Mouse (Mus musculus) embryonic facial prominence, embryonic 12.5 days (tissue): Measurements from ENCODE around the gene Mrps16. TPM values are rescaled to one million over a fixed set of nuclear protein-coding genes. Genes with fewer than 3 reads are reported as not detected.

Experiments used
- ATAC-seq: fragments of 200-750 bp; cut with Nextera tagmentation; 2 replicates; pipeline ENCODE4 v1.8.0; 2017; ENCODE audit not compliant: insufficient number of reproducible peaks, insufficient read depth, low FRiP score, low TSS enrichment
- H3K27ac ChIP-seq: fragments of 300-500 bp; sonication (generic); 2 replicates; pipeline ENCODE4 v1.5.1; 2016; ENCODE audit warnings: mild to moderate bottlenecking
- H3K27me3 ChIP-seq: fragments of 300-500 bp; sonication (generic); 2 replicates; pipeline ENCODE4 v1.6.1; 2016; ENCODE audit warnings: mild to moderate bottlenecking, moderate library complexity
- H3K36me3 ChIP-seq: fragments of 300-500 bp; sonication (generic); 2 replicates; pipeline ENCODE4 v1.6.1; 2016; ENCODE audit warnings: mild to moderate bottlenecking
- H3K4me1 ChIP-seq: fragments of 300-500 bp; sonication (generic); 2 replicates; pipeline ENCODE4 v1.6.1; 2016
- H3K4me2 ChIP-seq: fragments of 300-500 bp; sonication (generic); replicated peaks from 2 replicates; pipeline ENCODE4 v1.6.1; 2016; ENCODE audit warnings: mild to moderate bottlenecking, moderate library complexity
- H3K4me3 ChIP-seq: fragments of 300-500 bp; sonication (generic); 2 replicates; pipeline ENCODE4 v1.5.1; 2016; ENCODE audit warnings: mild to moderate bottlenecking
- H3K9ac ChIP-seq: fragments of 300-500 bp; sonication (generic); 2 replicates; pipeline ENCODE4 v1.6.1; 2016; ENCODE audit warnings: mild to moderate bottlenecking, moderate library complexity
- H3K9me3 ChIP-seq: fragments of 300-500 bp; sonication (generic); 2 replicates; pipeline ENCODE4 v1.6.1; 2016; ENCODE audit warnings: mild to moderate bottlenecking, moderate library complexity
- WGBS: fragments of 180-500 bp; shearing (Covaris S2); methylation state at CpG from one replicate; pipeline ENCODE4 v1.1.7; 2016; 5-methylcytosine and 5-hydroxymethylcytosine counted together
- polyA plus RNA-seq: library from polyadenylated mRNA; unstranded; fragments of >200 nt; fragmentation: Nextera tagmentation; extraction: Ambion mirVana; gene quantifications from 2 replicates; pipeline ENCODE4 v1.2.1, GENCODE M21; 2016

Gene Mrps16
- polyA plus RNA-seq, 1 experiment from 2014 or later, result 87.4 TPM

DNA sequence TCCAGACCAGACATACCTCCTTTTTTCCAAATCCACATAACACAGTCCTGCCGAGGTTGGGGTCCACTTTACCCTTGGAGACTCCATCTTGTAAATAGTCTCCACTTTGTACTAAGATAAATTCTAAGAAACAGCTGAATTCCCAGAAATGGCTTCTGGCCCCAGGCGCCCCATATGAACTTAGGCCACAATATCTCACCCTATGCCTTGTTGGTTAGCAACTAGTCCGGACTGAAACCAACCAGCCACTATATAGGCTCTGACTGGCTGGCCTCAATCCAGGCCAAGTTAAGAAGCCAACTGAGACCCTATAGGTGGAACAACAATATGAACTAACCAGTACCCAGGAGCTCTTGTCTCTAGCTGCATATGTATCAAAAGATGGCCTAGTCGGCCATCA is 1.1 kb downstream of the Mrps16 start:
- Histone ChIP-seq H3K4me3 (no peak overlapping the region; the same call in 1 of the 2 replicates), H3K27ac (no peak overlapping the region), H3K9ac (no peak overlapping the region), H3K4me2 (peak overlapping the region; percentile 57; the same call in 1 of the 2 replicates), H3K9me3 (no peaks in the 10 kb centered on the region), H3K4me1 (peaks cover 10% of the 10 kb centered on the region), H3K36me3 (peaks cover 14% of the 10 kb centered on the region), H3K27me3 (no peaks in the 10 kb centered on the region)
- no peak for ATAC-seq
- WGBS, result 81% methylated on average over 4 of the region's 4 CpGs

DNA sequence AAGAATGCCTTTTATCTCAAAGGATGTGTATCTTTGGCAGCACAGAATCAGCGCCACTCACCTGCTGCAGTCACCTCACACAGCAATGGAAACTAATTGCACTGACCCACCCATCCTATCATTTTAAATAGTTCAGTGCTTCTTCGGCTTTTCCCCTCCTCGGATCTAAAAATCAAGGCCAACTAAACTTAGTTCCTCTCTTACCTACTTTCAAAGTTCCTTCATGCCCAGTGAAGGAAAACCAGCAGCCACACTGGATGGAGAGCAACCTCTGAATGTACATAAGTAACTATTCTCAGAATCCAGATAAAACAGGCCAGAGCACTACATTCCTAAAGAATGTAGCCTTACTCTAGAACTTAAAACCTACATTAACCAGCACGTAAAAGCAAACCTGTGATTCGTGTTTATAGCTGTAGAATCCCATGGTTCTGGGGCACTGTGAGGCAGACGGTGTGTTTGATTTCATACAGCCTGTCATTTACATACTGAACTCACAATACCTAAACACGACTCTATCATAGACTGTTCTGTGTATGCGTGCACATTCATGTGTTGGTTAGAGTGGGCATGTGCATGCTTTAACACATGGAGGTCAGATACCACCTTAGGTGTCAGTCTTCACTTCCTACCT is 3.9 kb downstream of the Mrps16 start:
- 84% methylated on average over 8 of the region's 8 CpGs for WGBS
- peak overlapping the region; percentile 69 for H3K4me2 ChIP-seq
- no peak for ATAC-seq
- no peaks in the 10 kb centered on the region for H3K27me3 ChIP-seq
- peaks cover 27% of the 10 kb centered on the region for H3K36me3 ChIP-seq
- H3K27ac ChIP-seq, result 0 out of 2 replicates have a peak overlapping the region, but pooled peaks have one; percentile 86
- H3K9ac ChIP-seq, result peak overlapping the region; percentile 56
- H3K9me3 ChIP-seq, result no peaks in the 10 kb centered on the region
- peaks cover 30% of the 10 kb centered on the region for H3K4me1 ChIP-seq
- H3K4me3 ChIP-seq, result peak overlapping the region; percentile 86

DNA sequence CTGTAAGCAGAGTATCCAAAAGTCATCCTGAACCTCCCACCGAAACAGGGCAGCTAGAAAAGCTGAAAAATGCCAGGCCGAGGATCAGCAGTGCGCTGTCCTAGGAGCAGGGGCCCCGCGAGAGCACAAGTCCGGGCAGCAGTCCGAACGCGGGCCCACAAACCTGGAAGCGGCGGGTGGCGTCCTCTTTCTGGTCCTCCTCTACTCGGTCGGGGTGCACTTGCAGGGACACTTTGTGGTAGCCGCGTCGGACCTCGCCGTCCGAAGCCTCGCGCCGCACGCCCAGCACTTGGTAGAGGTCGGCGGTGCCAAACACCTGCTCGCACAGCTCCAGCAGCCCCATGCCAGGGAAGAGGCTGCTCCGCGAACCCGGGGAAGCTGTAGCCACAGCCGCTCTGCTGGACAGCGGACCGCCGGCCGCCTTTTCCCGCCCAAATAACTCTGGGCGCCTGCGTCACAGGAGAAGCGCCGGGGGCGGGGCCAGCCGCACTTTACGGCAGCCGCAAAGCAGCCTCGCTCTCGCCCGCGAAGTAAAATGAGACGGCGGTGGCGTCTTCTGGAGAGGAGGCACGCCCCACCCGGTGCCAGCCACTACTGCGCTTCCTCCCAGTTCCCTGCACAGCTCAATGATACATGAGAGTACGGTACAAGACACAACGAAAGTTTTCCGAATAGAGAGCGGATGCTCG is 4.8 kb downstream of the Mrps16 start, which contains the start of gene Dnajc9:
Gene Dnajc9, minus strand, starts transcription at position 470 of the 689 bp plus-strand sequence.
- H3K4me2 ChIP-seq, result peak within 1 kb of the TSS; percentile 69
- under 1% methylated on average over 59 of the region's 59 CpGs for WGBS
- H3K4me1 ChIP-seq, result peaks cover 30% of the 10 kb centered on the region
- no peaks in the 10 kb centered on the region for H3K9me3 ChIP-seq
- no peaks in the 10 kb centered on the region for H3K27me3 ChIP-seq
- ATAC-seq, result peak; percentile 72
- H3K36me3 ChIP-seq, result peaks cover 37% of the 10 kb centered on the region
- peak within 1 kb of the TSS; percentile 85 for H3K9ac ChIP-seq
- peak within 1 kb of the TSS; percentile 86 for H3K4me3 ChIP-seq
- peak within 1 kb of the TSS; percentile 86 for H3K27ac ChIP-seq

DNA sequence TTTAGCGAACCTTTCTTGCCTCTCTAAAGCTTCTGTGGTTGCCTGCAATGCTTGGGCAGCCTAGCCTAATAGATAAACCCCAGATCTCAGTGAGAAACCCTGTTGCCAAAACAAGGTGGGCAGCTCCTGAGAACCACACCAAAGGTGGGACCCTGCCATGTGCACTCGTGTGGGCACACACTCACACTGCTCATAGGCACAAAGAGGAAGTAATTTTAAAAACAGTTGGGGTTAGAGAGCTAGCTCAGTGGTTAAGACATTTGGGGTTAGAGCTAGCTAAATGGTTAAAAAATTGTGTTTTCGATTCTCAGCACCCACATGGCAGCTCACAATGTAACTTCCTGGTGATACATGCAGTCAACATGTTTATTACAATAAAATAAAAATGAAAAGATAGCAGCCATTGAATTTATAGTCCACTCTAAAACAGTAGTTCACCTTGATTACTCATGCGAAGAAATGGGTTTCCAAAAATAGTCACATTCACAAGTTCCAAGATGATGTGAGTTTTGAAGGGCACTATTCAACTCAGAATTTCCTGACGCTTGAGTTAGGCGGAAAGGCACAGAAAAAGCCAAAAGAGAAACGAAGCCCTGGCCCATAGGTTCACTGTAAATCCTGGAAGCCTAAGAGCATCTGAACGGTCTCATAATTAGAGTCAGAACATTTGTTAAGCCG is 13.5 kb downstream of the Mrps16 start:
- no peak overlapping the region for H3K4me3 ChIP-seq
- no peak overlapping the region for H3K9ac ChIP-seq
- no peaks in the 10 kb centered on the region for H3K9me3 ChIP-seq
- no peak overlapping the region for H3K4me2 ChIP-seq
- H3K27ac ChIP-seq, result no peak overlapping the region
- no peaks in the 10 kb centered on the region for H3K27me3 ChIP-seq
- no peaks in the 10 kb centered on the region for H3K4me1 ChIP-seq
- WGBS, result 88% methylated on average over 9 of the region's 9 CpGs
- ATAC-seq, result no peak
- H3K36me3 ChIP-seq, result peaks cover 44% of the 10 kb centered on the region

DNA sequence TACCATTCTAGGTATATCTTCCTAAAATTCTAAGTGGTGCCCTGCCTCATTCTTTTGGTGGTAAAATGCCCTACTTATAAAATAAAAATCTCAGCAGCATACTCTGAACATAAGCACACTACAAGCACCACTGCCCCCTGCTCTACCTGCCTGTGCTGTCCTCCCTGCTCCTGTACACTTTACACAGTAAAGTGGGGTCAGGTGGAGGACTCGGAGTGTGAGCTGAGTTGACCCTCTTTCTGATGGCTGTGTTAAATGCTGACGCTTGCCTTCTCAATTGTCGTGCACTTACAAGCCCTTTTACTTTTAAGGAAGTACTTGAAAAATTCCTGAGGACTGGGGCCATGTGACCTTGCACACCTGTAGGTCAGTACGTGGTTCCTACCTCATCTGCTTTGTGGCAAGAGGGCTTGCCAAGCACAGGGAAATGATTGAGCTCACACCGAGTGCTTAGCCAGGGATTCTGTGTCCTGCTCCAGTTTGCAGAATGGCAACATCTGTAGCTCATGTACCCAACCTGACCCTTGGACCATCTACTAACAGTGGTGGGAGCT is 14.3 kb downstream of the Mrps16 start:
- no peaks in the 10 kb centered on the region for H3K9me3 ChIP-seq
- H3K9ac ChIP-seq, result no peak overlapping the region
- H3K4me3 ChIP-seq, result no peak overlapping the region
- 83% methylated on average over 5 of the region's 5 CpGs for WGBS
- no peak overlapping the region for H3K4me2 ChIP-seq
- no peaks in the 10 kb centered on the region for H3K4me1 ChIP-seq
- no peaks in the 10 kb centered on the region for H3K27me3 ChIP-seq
- ATAC-seq, result no peak
- no peak overlapping the region for H3K27ac ChIP-seq
- peaks cover 37% of the 10 kb centered on the region for H3K36me3 ChIP-seq

DNA sequence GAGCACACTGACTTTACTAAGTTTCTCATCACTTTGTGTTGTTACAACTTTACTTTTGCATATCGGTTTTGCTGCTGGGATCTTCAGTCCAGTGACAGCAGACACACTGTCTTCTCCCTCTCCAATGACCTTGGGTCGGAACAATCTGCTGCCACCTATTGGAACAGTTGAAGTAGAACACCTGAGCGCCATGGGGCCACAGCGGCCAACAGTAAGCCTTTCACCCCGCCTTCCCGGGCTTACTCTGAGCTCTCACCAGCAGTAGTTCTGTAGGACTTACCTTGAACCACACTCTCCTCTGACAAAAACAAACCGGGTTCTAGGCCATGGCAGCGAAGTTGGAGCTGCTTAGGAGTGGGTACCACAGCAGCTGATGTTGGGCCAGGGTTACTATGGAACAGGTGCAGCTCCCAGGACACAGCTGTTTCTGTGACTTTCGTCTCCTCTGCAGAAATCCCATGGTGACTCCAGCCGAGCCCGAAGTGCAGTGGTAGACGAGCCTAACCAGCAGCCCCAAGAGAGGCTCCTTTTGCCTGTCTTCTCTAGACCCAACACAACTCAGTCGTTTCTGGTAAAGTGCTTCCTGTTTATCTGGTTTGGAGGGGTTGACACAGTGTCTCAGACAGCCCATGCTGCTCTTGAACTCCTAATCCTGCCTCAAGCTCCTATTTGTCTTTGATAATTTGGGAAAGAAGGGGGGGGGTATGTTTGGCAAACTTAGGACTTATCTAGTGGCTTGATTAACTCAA is 14.9 kb downstream of the Mrps16 start:
- H3K4me3 ChIP-seq, result no peak overlapping the region
- no peak for ATAC-seq
- no peak overlapping the region for H3K4me2 ChIP-seq
- H3K27ac ChIP-seq, result no peak overlapping the region
- H3K36me3 ChIP-seq, result peaks cover 35% of the 10 kb centered on the region
- no peak overlapping the region for H3K9ac ChIP-seq
- WGBS, result 40% methylated on average over 13 of the region's 13 CpGs
- no peaks in the 10 kb centered on the region for H3K27me3 ChIP-seq
- H3K9me3 ChIP-seq, result no peaks in the 10 kb centered on the region
- no peaks in the 10 kb centered on the region for H3K4me1 ChIP-seq

DNA sequence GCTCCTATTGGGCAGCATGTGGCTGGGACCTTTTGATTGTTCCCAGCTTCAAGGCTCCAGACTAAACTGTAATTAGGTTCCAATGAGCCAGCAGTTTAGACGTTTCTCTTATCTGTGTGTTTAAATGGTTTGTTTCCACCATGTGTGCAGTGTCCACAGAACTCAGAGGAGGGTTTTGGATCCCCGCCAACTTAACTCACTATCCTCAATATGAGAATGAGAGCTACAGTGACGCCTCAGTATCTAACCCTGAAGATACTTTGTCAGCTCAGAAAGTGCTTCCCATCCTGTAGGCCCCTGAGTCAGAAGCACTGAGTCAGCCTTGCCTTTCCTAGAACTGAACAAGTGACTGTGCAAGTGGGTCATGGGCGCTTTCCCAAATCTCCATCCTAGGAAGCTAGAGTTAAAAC is 16.3 kb downstream of the Mrps16 start:
- Histone ChIP-seq H3K9ac (no peak overlapping the region), H3K27me3 (no peaks in the 10 kb centered on the region), H3K9me3 (no peaks in the 10 kb centered on the region), H3K4me1 (no peaks in the 10 kb centered on the region), H3K4me2 (no peak overlapping the region), H3K36me3 (peaks cover 34% of the 10 kb centered on the region), H3K27ac (no peak overlapping the region), H3K4me3 (no peak overlapping the region)
- no peak for ATAC-seq
- 82% methylated on average over 4 of the region's 4 CpGs for WGBS

DNA sequence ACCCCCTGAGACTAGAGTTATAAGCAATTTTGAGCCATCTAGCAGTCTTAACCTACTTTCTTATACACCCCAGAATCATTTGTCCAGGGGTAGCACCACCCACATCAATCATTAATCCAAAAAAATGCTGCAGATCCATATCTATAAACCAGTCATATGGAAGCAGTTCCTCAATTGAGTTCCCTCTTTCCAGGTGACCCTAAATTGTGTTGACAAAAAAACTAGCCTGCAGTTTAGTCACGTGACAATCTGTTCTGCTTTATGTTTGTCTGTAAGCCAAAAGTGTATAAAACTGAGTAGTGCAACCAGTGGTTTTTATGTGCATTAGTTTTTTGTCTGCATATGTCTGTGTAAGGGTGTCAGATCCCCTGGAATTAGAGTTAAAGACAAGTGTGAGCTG is 21.6 kb downstream of the Mrps16 start:
- Histone ChIP-seq H3K9me3 (no peaks in the 10 kb centered on the region), H3K4me2 (no peak overlapping the region), H3K4me1 (no peaks in the 10 kb centered on the region), H3K27me3 (no peaks in the 10 kb centered on the region), H3K27ac (no peak overlapping the region), H3K9ac (no peak overlapping the region), H3K4me3 (no peak overlapping the region), H3K36me3 (peaks cover 55% of the 10 kb centered on the region)
- no peak for ATAC-seq
- 88% methylated on average over 1 of the region's 1 CpGs for WGBS

DNA sequence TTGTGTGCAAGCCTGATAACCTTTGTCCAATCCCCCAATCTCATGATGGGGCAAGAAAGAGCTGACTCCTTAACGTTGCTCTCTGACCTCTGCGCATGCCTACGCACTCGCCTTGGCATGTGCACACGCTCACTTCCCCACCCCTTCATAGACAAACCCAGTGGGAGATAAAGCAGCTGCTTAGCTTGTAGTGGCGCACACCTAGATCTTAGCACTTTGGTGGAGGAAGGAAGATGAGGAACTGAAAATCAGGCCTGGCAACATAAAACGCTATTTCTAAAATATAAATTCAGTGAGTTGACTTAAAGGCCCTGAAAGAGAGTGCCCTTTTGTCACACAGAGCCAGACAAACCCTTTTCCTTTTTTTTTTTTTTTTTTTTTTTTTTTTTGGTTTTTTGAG is 22.6 kb downstream of the Mrps16 start:
- ATAC-seq, result no peak
- H3K4me2 ChIP-seq, result no peak overlapping the region
- WGBS, result 88% methylated on average over 7 of the region's 7 CpGs
- peaks cover 47% of the 10 kb centered on the region for H3K36me3 ChIP-seq
- no peaks in the 10 kb centered on the region for H3K9me3 ChIP-seq
- no peak overlapping the region for H3K27ac ChIP-seq
- no peaks in the 10 kb centered on the region for H3K27me3 ChIP-seq
- no peak overlapping the region for H3K4me3 ChIP-seq
- H3K4me1 ChIP-seq, result no peaks in the 10 kb centered on the region
- no peak overlapping the region for H3K9ac ChIP-seq

DNA sequence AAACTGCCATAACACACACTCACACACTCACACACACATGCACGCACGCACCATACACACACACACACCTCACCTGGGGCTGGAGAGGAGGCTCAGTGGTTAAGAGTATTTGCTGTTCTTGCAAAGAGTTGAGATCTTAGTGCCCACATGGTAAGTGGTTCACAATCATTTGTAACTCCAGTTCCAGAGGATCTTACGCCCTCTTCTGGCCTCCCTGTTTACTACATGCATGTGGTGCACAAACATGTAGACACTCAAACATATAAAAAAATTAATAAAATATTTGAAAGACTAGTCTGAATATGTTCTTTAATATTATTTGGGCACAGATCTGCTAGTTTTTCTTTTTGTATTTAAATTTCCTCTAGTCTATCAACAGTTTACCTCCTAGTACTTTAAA is 25.2 kb downstream of the Mrps16 start:
- Histone ChIP-seq H3K4me2 (no peak overlapping the region), H3K36me3 (peaks cover 51% of the 10 kb centered on the region), H3K27ac (no peak overlapping the region), H3K9me3 (no peaks in the 10 kb centered on the region), H3K9ac (no peak overlapping the region), H3K27me3 (no peaks in the 10 kb centered on the region), H3K4me3 (no peak overlapping the region), H3K4me1 (no peaks in the 10 kb centered on the region)
- 95% methylated on average over 3 of the region's 3 CpGs for WGBS
- no peak for ATAC-seq

DNA sequence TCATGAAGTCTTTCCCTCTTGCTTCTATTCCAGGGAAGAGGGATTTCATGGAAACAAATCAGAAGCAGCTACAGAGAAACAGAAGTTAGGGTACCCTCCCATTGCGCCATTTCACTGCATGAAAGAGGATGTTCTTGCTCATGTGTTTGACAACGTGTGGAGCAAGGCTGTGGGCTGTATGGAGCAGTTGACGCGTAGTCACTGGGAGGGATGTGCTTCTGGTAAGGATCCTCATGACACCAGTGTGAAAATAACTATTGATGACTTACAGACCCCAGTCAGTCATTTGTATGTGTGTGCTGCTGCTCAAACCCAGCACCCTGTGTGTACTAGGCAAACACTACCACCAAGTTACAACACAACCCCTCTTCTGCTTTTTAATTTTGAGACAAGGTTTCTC is 30.2 kb downstream of the Mrps16 start:
- Histone ChIP-seq H3K9ac (no peak overlapping the region), H3K27ac (no peak overlapping the region), H3K27me3 (no peaks in the 10 kb centered on the region), H3K9me3 (no peaks in the 10 kb centered on the region), H3K4me1 (no peaks in the 10 kb centered on the region), H3K36me3 (peaks cover 63% of the 10 kb centered on the region), H3K4me3 (no peak overlapping the region), H3K4me2 (no peak overlapping the region)
- WGBS, result 95% methylated on average over 4 of the region's 4 CpGs
- ATAC-seq, result no peak
